23 mouse cellular contexts compared by ENCODE assay signal in genomic region chr9:21083324-21083723, GRCm38 (mm10). TPM values are rescaled to one million over a fixed set of nuclear protein-coding genes. Genes with fewer than 3 reads are reported as not detected.
DNase-seq lines count a peak whose midpoint lies in the region; ATAC-seq and TF ChIP-seq lines count a peak whose summit lies in the region.
"Had no signal": no experiment of that assay in that cellular context is flagged by ENCODE, and none has a peak within 500 bp of the region (broad histone marks: within the 10 kb centered on the region; RNA-seq: fewer than 3 reads in every experiment).

No protein-coding gene starts in this region.

- TF ChIP-seq EP300 in liver, postnatal 0 days (IDR thresholded peaks at IDR 0.05; ENCODE audit: low read depth) = 0 out of 2 replicates have a peak, but pooled peaks have one; percentile 56

- no peak for DNase-seq in heart, postnatal 10 days
- peak; percentile 91 for DNase-seq in liver, adult 2 months (ENCODE audit: extremely low read depth, low read depth, low spot score)
- DNase-seq in liver = no peak
- DNase-seq in liver, postnatal 0 days = no peak
- DNase-seq in limb, embryonic 10.5 days (ENCODE audit: low spot score) = no peak
- DNase-seq: adrenal gland, postnatal 14 days; B cell, adult 2 months; cerebellum, adult 11-12 months; cerebellum, adult 9-10 months; cerebellum, postnatal 25 days; gastrocnemius, postnatal 36 days; heart, adult 18-20 months had no signal

- ATAC-seq in heart, embryonic 15.5 days (replicated peaks; ENCODE audit: insufficient number of reproducible peaks, insufficient read depth, low FRiP score, low read depth) = peak; percentile 20; the same call in 1 of the 2 replicates
- peak; percentile 78 for ATAC-seq in liver, postnatal 0 days
- no peak for ATAC-seq in inflammation-experienced regulatory T-cells, adult 6 months
- ATAC-seq: CD4-positive, CD25-positive, alpha-beta regulatory T cell, adult 4 months; forebrain, embryonic 15.5 days had no signal

- no peaks in the 10 kb centered on the region for H3K27me3 ChIP-seq in heart, embryonic 15.5 days
- H3K27me3 ChIP-seq in liver, adult 2 months (ENCODE audit: control insufficient read depth, insufficient read depth, low read length) = no peaks in the 10 kb centered on the region
- H3K27me3 ChIP-seq in liver, postnatal 0 days (ENCODE audit: insufficient read depth, low read length) = no peaks in the 10 kb centered on the region
- no peaks in the 10 kb centered on the region for H3K27me3 ChIP-seq in limb, embryonic 10.5 days (ENCODE audit: low read depth, poor library complexity, severe bottlenecking)
- H3K27me3 ChIP-seq: embryonic facial prominence, embryonic 12.5 days; forebrain, embryonic 15.5 days; hindbrain, embryonic 13.5 days had no signal

- 0 out of 2 replicates have a peak, but pooled peaks cover 3% of the 10 kb centered on the region for H3K4me1 ChIP-seq in heart, embryonic 15.5 days (replicated peaks)
- H3K4me1 ChIP-seq in liver, adult 2 months (ENCODE audit: control insufficient read depth, insufficient read depth, low read length) = peaks cover 22% of the 10 kb centered on the region
- peaks cover 8% of the 10 kb centered on the region for H3K4me1 ChIP-seq in liver, postnatal 0 days (ENCODE audit: insufficient read depth)
- H3K4me1 ChIP-seq in limb, embryonic 10.5 days = no peaks in the 10 kb centered on the region
- H3K4me1 ChIP-seq: embryonic facial prominence, embryonic 12.5 days had no signal

- 59% methylated on average over 3 of the region's 3 CpGs for WGBS in heart, embryonic 15.5 days
- 19% methylated on average over 3 of the region's 3 CpGs for WGBS in liver, adult 2 months
- 42% methylated on average over 3 of the region's 3 CpGs for WGBS in liver, postnatal 0 days (ENCODE audit: insufficient replicate concordance)
- 92% methylated on average over 3 of the region's 3 CpGs for WGBS in limb, embryonic 10.5 days

- no peak overlapping the region for H3K9ac ChIP-seq in heart, embryonic 15.5 days
- no peak overlapping the region for H3K9ac ChIP-seq in liver, adult 2 months (ENCODE audit: low read depth, low read length)
- H3K9ac ChIP-seq in liver, postnatal 0 days (replicated peaks) = no peak overlapping the region
- H3K9ac ChIP-seq: embryonic facial prominence, embryonic 12.5 days; forebrain, embryonic 15.5 days; hindbrain, embryonic 13.5 days had no signal

- H3K4me2 ChIP-seq in heart, embryonic 15.5 days = no peak overlapping the region
- H3K4me2 ChIP-seq in liver, postnatal 0 days (ENCODE audit: low read depth, low read length) = no peak overlapping the region
- H3K4me2 ChIP-seq: embryonic facial prominence, embryonic 12.5 days; forebrain, embryonic 15.5 days; hindbrain, embryonic 13.5 days had no signal

- intact Hi-C loops in heart, postnatal 10 days (cut with DNase I) = no loop called here

- H3K4me3 ChIP-seq in heart, embryonic 15.5 days = no peak overlapping the region
- no peak overlapping the region for H3K4me3 ChIP-seq in liver, adult 2 months (ENCODE audit: insufficient read depth, low read depth, low read length)
- no peak overlapping the region for H3K4me3 ChIP-seq in liver, postnatal 0 days (ENCODE audit: low read depth, low read length)
- H3K4me3 ChIP-seq in limb, embryonic 10.5 days = no peak overlapping the region
- H3K4me3 ChIP-seq: embryonic facial prominence, embryonic 12.5 days; forebrain, embryonic 15.5 days; heart, embryonic 10.5 days; hindbrain, embryonic 13.5 days had no signal

- no peak for TF ChIP-seq POLR2A in liver, adult 2 months (IDR thresholded peaks at IDR 0.05; ENCODE audit: extremely low read depth, insufficient read depth, low read length)

- peaks cover 14% of the 10 kb centered on the region for H3K79me2 ChIP-seq in liver, adult 2 months (ENCODE audit: control insufficient read depth, insufficient read depth, low read length)

- H3K36me3 ChIP-seq in heart, embryonic 15.5 days = peaks cover 88% of the 10 kb centered on the region
- H3K36me3 ChIP-seq in liver, adult 2 months (ENCODE audit: control insufficient read depth, insufficient read depth, low read length) = peaks cover 45% of the 10 kb centered on the region
- peaks cover 89% of the 10 kb centered on the region for H3K36me3 ChIP-seq in liver, postnatal 0 days (replicated peaks; ENCODE audit: insufficient read depth, low read length)
- H3K36me3 ChIP-seq in limb, embryonic 10.5 days = peaks cover 100% of the 10 kb centered on the region

- no peak for TF ChIP-seq CTCF in liver, adult 2 months (IDR thresholded peaks at IDR 0.05; ENCODE audit: low read depth, low read length)
- TF ChIP-seq CTCF in liver, postnatal 0 days (IDR thresholded peaks at IDR 0.05; ENCODE audit: low read depth) = no peak

- no peak overlapping the region for H3K27ac ChIP-seq in heart, embryonic 15.5 days
- peak overlapping the region; percentile 44; the same call in 1 of the 2 replicates for H3K27ac ChIP-seq in liver, adult 2 months (replicated peaks; ENCODE audit: insufficient read depth, low read depth, low read length)
- no peak overlapping the region for H3K27ac ChIP-seq in liver, postnatal 0 days (ENCODE audit: low read depth)
- no peak overlapping the region for H3K27ac ChIP-seq in limb, embryonic 10.5 days
- H3K27ac ChIP-seq: embryonic facial prominence, embryonic 12.5 days; forebrain, embryonic 15.5 days; heart, embryonic 10.5 days; hindbrain, embryonic 13.5 days had no signal

- no peaks in the 10 kb centered on the region for H3K9me3 ChIP-seq in heart, embryonic 15.5 days (replicated peaks)
- H3K9me3 ChIP-seq in liver, postnatal 0 days (ENCODE audit: low read length) = no peaks in the 10 kb centered on the region
- no peaks in the 10 kb centered on the region for H3K9me3 ChIP-seq in limb, embryonic 10.5 days (replicated peaks)
- H3K9me3 ChIP-seq: embryonic facial prominence, embryonic 12.5 days; forebrain, embryonic 15.5 days; G1E; heart, embryonic 10.5 days; hindbrain, embryonic 13.5 days had no signal

RNA-seq across cellular contexts. Expression of gene Gm38431, which starts 8.5 kb away (rescaled TPM):
- 1.1 and 2.3 TPM in 2 replicates for polyA plus RNA-seq in heart, embryonic 15.5 days (2015; fragmentation: Nextera tagmentation; extraction: Ambion mirVana)
- total RNA-seq in heart, postnatal 10 days (2021) = under 1 TPM; 0.64 to 0.77 TPM
- 2.0 and 2.5 TPM in 2 replicates for total RNA-seq in liver, adult 2 months (2014; rRNA removed)
- 3.4 and 5.8 TPM in 2 replicates for polyA plus RNA-seq in liver, adult 2 months (2012; rRNA removed)
- polyA plus RNA-seq in liver, postnatal 0 days (2015; fragmentation: Nextera tagmentation; extraction: Ambion mirVana) = 0.40 and 0.61 TPM in 2 replicates
- polyA plus RNA-seq in limb, embryonic 10.5 days (2016; fragmentation: Nextera tagmentation; extraction: Ambion mirVana) = 5.4 TPM in 2 replicates
- polyA plus RNA-seq in inflammation-experienced regulatory T-cells, adult 6 months (2017; shearing (Covaris generic)) = 1 to 10 TPM in 1 of 3 experiments, under 1 TPM in 1, not detected in 1; 0.31 to 8.4 TPM

RNA-seq across cellular contexts. Expression of gene Raver1, which starts 8.5 kb away (rescaled TPM):
- polyA plus RNA-seq in heart, embryonic 15.5 days (2015; fragmentation: Nextera tagmentation; extraction: Ambion mirVana) = 33.5 and 53.2 TPM in 2 replicates
- 10 to 100 TPM; 38.6 to 39.4 TPM for total RNA-seq in heart, postnatal 10 days (2021)
- total RNA-seq in liver, adult 2 months (2014; rRNA removed) = 1.8 and 5.3 TPM in 2 replicates
- polyA plus RNA-seq in liver, adult 2 months (2012; rRNA removed) = 19.6 and 22.1 TPM in 2 replicates
- 8.3 and 9.5 TPM in 2 replicates for polyA plus RNA-seq in liver, postnatal 0 days (2015; fragmentation: Nextera tagmentation; extraction: Ambion mirVana)
- 109 and 115 TPM in 2 replicates for polyA plus RNA-seq in limb, embryonic 10.5 days (2016; fragmentation: Nextera tagmentation; extraction: Ambion mirVana)
- 10 to 100 TPM; 16.6 to 23.9 (median 21.3) TPM for polyA plus RNA-seq in inflammation-experienced regulatory T-cells, adult 6 months (2017; shearing (Covaris generic))

RNA-seq across cellular contexts. Expression of gene Fdx1l, which starts 9.9 kb away (rescaled TPM):
- polyA plus RNA-seq in heart, embryonic 15.5 days (2015; fragmentation: Nextera tagmentation; extraction: Ambion mirVana) = 42.9 and 52.3 TPM in 2 replicates
- 10 to 100 TPM; 29.3 to 31.7 TPM for total RNA-seq in heart, postnatal 10 days (2021)
- total RNA-seq in liver, adult 2 months (2014; rRNA removed) = 30.6 and 31.1 TPM in 2 replicates
- polyA plus RNA-seq in liver, adult 2 months (2012; rRNA removed) = 45.3 and 50.3 TPM in 2 replicates
- 26.7 and 29.9 TPM in 2 replicates for polyA plus RNA-seq in liver, postnatal 0 days (2015; fragmentation: Nextera tagmentation; extraction: Ambion mirVana)
- polyA plus RNA-seq in limb, embryonic 10.5 days (2016; fragmentation: Nextera tagmentation; extraction: Ambion mirVana) = 69.5 and 74.7 TPM in 2 replicates
- 10 to 100 TPM in 2 of 3 experiments, 1 to 10 TPM in 1; 9.8 to 15.0 (median 14.9) TPM for polyA plus RNA-seq in inflammation-experienced regulatory T-cells, adult 6 months (2017; shearing (Covaris generic))

RNA-seq across cellular contexts. Expression of gene Gm49373, which starts 10.4 kb away (rescaled TPM):
- 0.26 and 0.79 TPM in 2 replicates for polyA plus RNA-seq in heart, embryonic 15.5 days (2015; fragmentation: Nextera tagmentation; extraction: Ambion mirVana)
- total RNA-seq in heart, postnatal 10 days (2021) = under 1 TPM; 0.31 to 0.32 TPM
- 0.46 and 0.54 TPM in 2 replicates for total RNA-seq in liver, adult 2 months (2014; rRNA removed)
- 0.05 and 0.10 TPM in 2 replicates for polyA plus RNA-seq in liver, adult 2 months (2012; rRNA removed)
- polyA plus RNA-seq in liver, postnatal 0 days (2015; fragmentation: Nextera tagmentation; extraction: Ambion mirVana) = 0.06 and 0.11 TPM in 2 replicates
- 0.68 and 0.81 TPM in 2 replicates for polyA plus RNA-seq in limb, embryonic 10.5 days (2016; fragmentation: Nextera tagmentation; extraction: Ambion mirVana)
- polyA plus RNA-seq in inflammation-experienced regulatory T-cells, adult 6 months (2017; shearing (Covaris generic)) = not detected
- total RNA-seq: hematopoietic stem cell, adult 5-6 weeks had no signal

RNA-seq across cellular contexts. Expression of gene Zglp1, which starts 16.4 kb away (rescaled TPM):
- 0.42 TPM in 1 of 2 replicates, not detected in the other for polyA plus RNA-seq in heart, embryonic 15.5 days (2015; fragmentation: Nextera tagmentation; extraction: Ambion mirVana)
- not detected for total RNA-seq in heart, postnatal 10 days (2021)
- total RNA-seq in liver, adult 2 months (2014; rRNA removed) = not detected in 2 replicates
- 0.39 TPM in 1 of 2 replicates, not detected in the other for polyA plus RNA-seq in liver, adult 2 months (2012; rRNA removed)
- 0.51 TPM in 1 of 2 replicates, not detected in the other for polyA plus RNA-seq in liver, postnatal 0 days (2015; fragmentation: Nextera tagmentation; extraction: Ambion mirVana)
- 0.61 and 2.5 TPM in 2 replicates for polyA plus RNA-seq in limb, embryonic 10.5 days (2016; fragmentation: Nextera tagmentation; extraction: Ambion mirVana)
- 1 to 10 TPM in 1 of 3 experiments, under 1 TPM in 1, not detected in 1; 0.82 to 3.0 TPM for polyA plus RNA-seq in inflammation-experienced regulatory T-cells, adult 6 months (2017; shearing (Covaris generic))
- total RNA-seq: adrenal gland, adult 18-20 months; adrenal gland, postnatal 14 days; G1E; gastrocnemius, adult 8-10 months; gastrocnemius, postnatal 36 days; heart, adult 18-20 months; hematopoietic stem cell, adult 5-6 weeks had no signal
